Mouse (Mus musculus): Measurements from ENCODE around the gene Slc6a3. TPM values are rescaled to one million over a fixed set of nuclear protein-coding genes. Genes with fewer than 3 reads are reported as not detected.

Gene Slc6a3
- 7.3 TPM for polyA plus RNA-seq (2015; fragmentation: Illumina TruSeq; extraction: RNeasy Lipid Tissue Mini Kit (QIAGEN cat#74804); ENCODE audit: low read depth, low replicate concordance)

DNA sequence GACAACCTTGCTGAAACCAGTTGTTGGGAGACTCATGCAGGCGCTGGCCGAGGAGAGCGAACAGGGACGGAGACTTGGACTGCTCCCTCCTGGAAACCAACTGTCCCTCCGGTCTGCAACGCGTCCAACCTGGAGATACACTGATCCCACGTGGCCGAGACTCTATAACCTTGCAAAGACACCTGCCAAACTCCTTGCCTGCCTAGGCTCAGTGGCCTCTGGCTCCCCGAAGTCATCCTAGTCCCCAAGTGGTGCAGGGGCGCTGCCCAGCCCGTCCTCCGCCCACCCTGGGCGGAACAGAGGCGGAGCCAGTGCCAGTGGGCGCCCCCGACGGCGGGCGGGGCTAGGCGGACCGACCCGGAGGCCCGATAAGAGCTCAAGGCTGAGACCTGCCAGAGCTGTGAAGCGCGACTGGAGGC, at the start of gene Slc6a3:
Gene Slc6a3 (plus strand): TSS at position 345 of the 419 bp plus-strand sequence.

DNA sequence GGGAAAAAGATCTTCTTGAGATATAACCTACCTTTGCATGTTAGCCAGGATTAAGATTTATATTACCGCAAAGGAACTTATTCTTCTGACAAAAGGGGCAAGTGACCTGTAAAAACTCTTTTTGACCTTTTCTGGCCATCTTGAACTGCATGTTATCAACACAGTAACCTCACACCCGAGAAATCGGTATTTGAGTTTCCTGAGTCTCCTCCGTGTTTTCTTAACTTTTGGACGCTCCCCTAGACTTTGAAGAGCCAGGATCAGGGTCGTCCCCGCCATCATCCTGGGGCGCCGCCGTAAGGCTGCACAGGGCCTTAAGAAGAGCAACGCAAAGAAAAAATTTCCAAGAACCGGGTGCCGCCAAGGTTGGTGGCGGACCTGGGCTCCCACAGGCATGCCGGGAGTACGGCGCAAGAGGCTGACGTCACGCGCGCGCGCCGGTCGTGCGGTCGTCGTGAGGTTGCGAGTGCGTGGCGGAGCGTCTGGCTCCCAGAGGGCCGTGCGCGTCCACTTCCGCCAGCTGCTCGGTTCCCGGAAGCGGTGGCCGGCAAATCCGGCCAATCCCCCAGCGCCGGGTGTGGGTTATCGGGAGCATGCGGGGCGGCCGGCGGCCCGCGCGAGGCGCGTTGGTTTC, 67.1 kb downstream of the Slc6a3 start, which contains the start of gene Clptm1l:
Gene Clptm1l (plus strand): TSS at position 485 of the 634 bp plus-strand sequence.

DNA sequence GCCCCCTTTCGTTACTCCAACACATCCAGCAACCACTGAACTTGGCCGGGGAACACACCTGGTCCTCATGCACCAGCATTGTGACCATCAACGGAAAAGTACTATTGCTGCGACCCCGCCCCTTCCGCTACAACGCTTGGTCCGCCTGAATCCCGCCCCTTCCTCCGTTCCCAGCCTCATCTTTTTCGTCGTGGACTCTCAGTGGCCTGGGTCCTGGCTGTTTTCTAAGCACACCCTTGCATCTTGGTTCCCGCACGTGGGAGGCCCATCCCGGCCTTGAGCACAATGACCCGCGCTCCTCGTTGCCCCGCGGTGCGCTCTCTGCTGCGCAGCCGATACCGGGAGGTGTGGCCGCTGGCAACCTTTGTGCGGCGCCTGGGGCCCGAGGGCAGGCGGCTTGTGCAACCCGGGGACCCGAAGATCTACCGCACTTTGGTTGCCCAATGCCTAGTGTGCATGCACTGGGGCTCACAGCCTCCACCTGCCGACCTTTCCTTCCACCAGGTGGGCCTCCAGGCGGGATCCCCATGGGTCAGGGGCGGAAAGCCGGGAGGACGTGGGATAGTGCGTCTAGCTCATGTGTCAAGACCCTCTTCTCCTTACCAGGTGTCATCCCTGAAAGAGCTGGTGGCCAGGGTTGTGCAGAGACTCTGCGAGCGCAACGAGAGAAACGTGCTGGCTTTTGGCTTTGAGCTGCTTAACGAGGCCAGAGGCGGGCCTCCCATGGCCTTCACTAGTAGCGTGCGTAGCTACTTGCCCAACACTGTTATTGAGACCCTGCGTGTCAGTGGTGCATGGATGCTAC, 90.4 kb downstream of the Slc6a3 start, which contains the start of gene Tert:
Gene Tert (plus strand): TSS at position 167 of the 805 bp plus-strand sequence.

Other genes with a start within 250 kb of the Slc6a3 start
- 59.8 TPM for gene Mrpl36, start 208.2 kb upstream of the Slc6a3 start, polyA plus RNA-seq (2015; fragmentation: Illumina TruSeq; extraction: RNeasy Lipid Tissue Mini Kit (QIAGEN cat#74804); ENCODE audit: low read depth, low replicate concordance)
- gene Ndufs6, start 208.2 kb upstream of the Slc6a3 start, polyA plus RNA-seq (2015; fragmentation: Illumina TruSeq; extraction: RNeasy Lipid Tissue Mini Kit (QIAGEN cat#74804); ENCODE audit: low read depth, low replicate concordance), result 308 TPM
- 28.2 TPM for gene Lpcat1, start 69.5 kb upstream of the Slc6a3 start, polyA plus RNA-seq (2015; fragmentation: Illumina TruSeq; extraction: RNeasy Lipid Tissue Mini Kit (QIAGEN cat#74804); ENCODE audit: low read depth, low replicate concordance)
- gene Clptm1l, start 67.3 kb downstream of the Slc6a3 start, polyA plus RNA-seq (2015; fragmentation: Illumina TruSeq; extraction: RNeasy Lipid Tissue Mini Kit (QIAGEN cat#74804); ENCODE audit: low read depth, low replicate concordance), result 122 TPM
- gene Tert, start 90.2 kb downstream of the Slc6a3 start, polyA plus RNA-seq (2015; fragmentation: Illumina TruSeq; extraction: RNeasy Lipid Tissue Mini Kit (QIAGEN cat#74804); ENCODE audit: low read depth, low replicate concordance), result 1.6 TPM
- not detected for gene Slc6a18, start 141.3 kb downstream of the Slc6a3 start, polyA plus RNA-seq (2015; fragmentation: Illumina TruSeq; extraction: RNeasy Lipid Tissue Mini Kit (QIAGEN cat#74804); ENCODE audit: low read depth, low replicate concordance)
- 0.45 TPM for gene Slc6a19, start 168.1 kb downstream of the Slc6a3 start, polyA plus RNA-seq (2015; fragmentation: Illumina TruSeq; extraction: RNeasy Lipid Tissue Mini Kit (QIAGEN cat#74804); ENCODE audit: low read depth, low replicate concordance)
- 2.1 TPM for gene Slc12a7, start 196.3 kb downstream of the Slc6a3 start, polyA plus RNA-seq (2015; fragmentation: Illumina TruSeq; extraction: RNeasy Lipid Tissue Mini Kit (QIAGEN cat#74804); ENCODE audit: low read depth, low replicate concordance)

All from brain, adult 10 weeks (tissue).